Mouse (Mus musculus) liver, embryonic 12.5 days (tissue): Measurements from ENCODE around the gene Osbpl11. TPM values are rescaled to one million over a fixed set of nuclear protein-coding genes. Genes with fewer than 3 reads are reported as not detected.
"Not testable (repeated sequence)": the region's sequence is repeated elsewhere in the genome, so short reads cannot be mapped to it uniquely, and the experiment has no call there.

ENCODE experiments used
- ATAC-seq: fragments of 200-750 bp; cut with Nextera tagmentation; 2 replicates; pipeline ENCODE4 v1.8.0; 2017; ENCODE audit warnings: moderate number of reproducible peaks, mild to moderate bottlenecking, moderate library complexity
- H3K27ac ChIP-seq: fragments of 300-500 bp; sonication (generic); 2 replicates; pipeline ENCODE4 v1.5.1; 2016; ENCODE audit warnings: mild to moderate bottlenecking
- H3K27me3 ChIP-seq: fragments of 300-500 bp; sonication (generic); replicated peaks from 2 replicates; pipeline ENCODE4 v1.6.1; 2016; ENCODE audit warnings: mild to moderate bottlenecking, moderate library complexity
- H3K36me3 ChIP-seq: fragments of 300-500 bp; sonication (generic); 2 replicates; pipeline ENCODE4 v1.6.1; 2016; ENCODE audit warnings: mild to moderate bottlenecking, moderate library complexity
- H3K4me1 ChIP-seq: fragments of 300-500 bp; sonication (generic); 2 replicates; pipeline ENCODE4 v1.6.1; 2016
- H3K4me2 ChIP-seq: fragments of 300-500 bp; sonication (generic); 2 replicates; pipeline ENCODE4 v1.6.1; 2016; ENCODE audit warnings: mild to moderate bottlenecking, moderate library complexity
- H3K4me3 ChIP-seq: fragments of 300-500 bp; sonication (generic); 2 replicates; pipeline ENCODE4 v1.5.1; 2016; ENCODE audit warnings: mild to moderate bottlenecking, moderate library complexity
- H3K9ac ChIP-seq: fragments of 300-500 bp; sonication (generic); 2 replicates; pipeline ENCODE4 v1.6.1; 2016; ENCODE audit warnings: mild to moderate bottlenecking, moderate library complexity
- H3K9me3 ChIP-seq: fragments of 300-500 bp; sonication (generic); replicated peaks from 2 replicates; pipeline ENCODE4 v1.6.1; 2016; ENCODE audit warnings: mild to moderate bottlenecking, moderate library complexity
- WGBS: fragments of 180-500 bp; shearing (Covaris S2); methylation state at CpG from one replicate; pipeline ENCODE4 v1.1.7; 2016; ENCODE audit not compliant: insufficient replicate concordance; 5-methylcytosine and 5-hydroxymethylcytosine counted together
- polyA plus RNA-seq: library from polyadenylated mRNA; unstranded; fragments of >200 nt; fragmentation: Nextera tagmentation; extraction: Ambion mirVana; gene quantifications from 2 replicates; pipeline ENCODE4 v1.2.1, GENCODE M21; 2016

Osbpl11 gene
- polyA plus RNA-seq, 1 experiment from 2014 or later, result 11.2 TPM

DNA sequence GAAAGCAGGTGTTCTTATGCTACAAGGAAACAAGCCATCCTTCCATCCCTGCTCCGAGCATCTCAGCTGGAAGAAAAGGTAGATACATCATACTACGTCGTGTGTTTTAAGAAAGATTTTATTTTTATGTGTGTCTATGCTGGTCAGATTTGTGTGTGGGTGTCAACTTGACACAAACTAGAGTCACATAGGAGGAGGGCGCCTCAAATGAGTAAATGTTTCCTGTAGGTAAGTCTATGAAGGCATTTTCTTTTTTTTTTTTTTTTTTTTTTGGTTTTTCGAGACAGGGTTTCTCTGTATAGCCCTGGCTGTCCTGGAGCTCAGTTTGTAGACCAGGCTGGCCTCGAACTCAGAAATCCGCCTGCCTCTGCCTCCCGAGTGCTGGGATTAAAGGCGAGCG is 5.6 kb upstream of the Osbpl11 start:
- H3K27ac ChIP-seq, H3K4me3 ChIP-seq, H3K4me2 ChIP-seq, H3K27me3 ChIP-seq, H3K9me3 ChIP-seq, H3K36me3 ChIP-seq, ATAC-seq, H3K9ac ChIP-seq, H3K4me1 ChIP-seq: not testable (repeated sequence)
- 83% methylated on average over 9 of the region's 10 CpGs for WGBS

DNA sequence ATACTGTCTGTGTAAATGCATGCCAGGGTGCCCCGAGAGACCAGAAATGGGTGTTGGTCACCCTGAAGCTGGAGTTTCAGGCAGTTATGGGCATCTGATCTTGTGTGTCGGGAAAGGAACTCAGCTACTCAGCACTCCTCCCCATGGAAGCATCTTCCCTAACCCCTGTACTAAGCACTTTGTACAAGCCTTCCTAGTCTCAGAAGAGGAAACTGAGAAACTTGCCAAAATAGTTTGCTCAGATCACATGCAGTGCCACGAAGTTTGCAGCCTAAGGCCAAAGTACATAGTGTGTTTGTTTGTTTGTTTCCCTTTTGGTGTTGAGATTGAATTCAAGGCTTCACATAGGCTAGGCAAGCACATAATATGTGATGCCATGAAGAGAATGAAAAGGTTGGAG is 5.0 kb upstream of the Osbpl11 start:
- no peaks in the 10 kb centered on the region for H3K27me3 ChIP-seq
- H3K27ac ChIP-seq, result no peak overlapping the region
- no peak for ATAC-seq
- H3K4me3 ChIP-seq, result no peak overlapping the region
- no peak overlapping the region for H3K9ac ChIP-seq
- 57% methylated on average over 3 of the region's 3 CpGs for WGBS
- H3K4me2 ChIP-seq, result no peak overlapping the region
- no peaks in the 10 kb centered on the region for H3K36me3 ChIP-seq
- H3K9me3 ChIP-seq, result no peaks in the 10 kb centered on the region
- H3K4me1 ChIP-seq, result 0 out of 2 replicates have a peak, but pooled peaks cover 6% of the 10 kb centered on the region

DNA sequence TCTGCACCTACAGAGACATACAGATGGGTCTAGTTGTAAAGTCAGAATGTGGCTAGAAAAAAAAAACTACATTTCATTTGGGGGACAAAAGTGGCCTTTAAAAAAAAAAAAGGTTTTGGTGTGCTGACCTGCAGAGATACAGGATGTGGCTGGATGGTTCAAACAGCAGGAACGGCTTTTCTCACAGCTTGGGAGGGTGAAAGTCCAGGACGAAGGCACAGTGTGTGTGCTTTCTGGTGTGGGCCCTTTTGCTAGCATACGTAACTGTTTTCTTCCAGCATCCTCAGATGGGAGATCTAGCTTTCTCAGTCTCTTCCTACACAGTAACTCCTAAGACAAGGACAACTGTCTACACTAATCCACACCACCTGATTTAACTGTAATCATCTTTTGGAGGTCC is 4.1 kb upstream of the Osbpl11 start:
- ATAC-seq, result no peak
- H3K27me3 ChIP-seq, result no peaks in the 10 kb centered on the region
- peaks cover 8% of the 10 kb centered on the region for H3K4me1 ChIP-seq
- 64% methylated on average over 3 of the region's 3 CpGs for WGBS
- H3K9ac ChIP-seq, result no peak overlapping the region
- H3K4me3 ChIP-seq, result no peak overlapping the region
- no peaks in the 10 kb centered on the region for H3K9me3 ChIP-seq
- no peak overlapping the region for H3K4me2 ChIP-seq
- H3K36me3 ChIP-seq, result no peaks in the 10 kb centered on the region
- no peak overlapping the region for H3K27ac ChIP-seq

DNA sequence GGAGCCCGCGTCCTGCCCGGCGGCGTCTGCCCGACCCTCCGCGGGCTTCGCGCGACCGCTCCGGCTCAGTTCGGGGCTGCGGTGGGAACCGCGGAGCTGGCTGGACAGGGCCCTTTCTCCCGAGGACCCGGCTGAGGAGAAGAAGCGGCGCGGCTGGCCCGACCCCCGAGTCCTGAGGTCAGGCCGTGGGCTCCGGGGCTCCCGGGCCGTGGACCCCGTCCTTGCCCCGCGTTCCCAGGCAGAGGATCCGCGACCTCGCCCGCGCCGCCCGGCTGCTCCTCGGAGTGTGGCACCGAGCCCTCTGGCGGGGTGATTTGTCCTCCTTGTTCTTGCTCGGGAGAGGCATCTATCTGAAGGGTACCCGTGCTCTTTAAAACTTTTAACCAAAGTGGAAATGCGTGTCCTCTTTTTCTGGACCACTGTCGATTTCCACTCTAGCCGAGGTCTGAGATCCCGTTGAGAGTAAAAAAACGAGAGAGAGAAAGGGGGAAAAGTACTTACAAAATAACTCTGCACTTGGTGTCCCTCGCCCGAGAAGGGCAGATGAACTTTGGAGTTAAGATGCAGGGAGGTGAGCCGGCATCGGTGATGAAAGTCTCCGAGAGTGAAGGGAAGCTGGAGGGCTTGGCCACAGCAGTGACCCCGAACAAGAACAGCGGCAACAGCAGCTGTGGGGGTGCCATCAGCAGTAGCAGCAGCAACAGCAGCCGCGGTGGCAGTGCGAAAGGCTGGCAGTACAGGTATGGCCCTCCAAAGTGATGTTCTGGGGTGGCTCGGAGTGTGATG is 583 bp downstream of the Osbpl11 start:
- under 1% methylated on average over 58 of the region's 59 CpGs for WGBS
- no peaks in the 10 kb centered on the region for H3K27me3 ChIP-seq
- H3K4me2 ChIP-seq, result peak overlapping the region; percentile 90
- peak overlapping the region; percentile 97 for H3K4me3 ChIP-seq
- H3K27ac ChIP-seq, result peak overlapping the region; percentile 90
- peaks cover 29% of the 10 kb centered on the region for H3K4me1 ChIP-seq
- peak; percentile 71 for ATAC-seq
- no peaks in the 10 kb centered on the region for H3K36me3 ChIP-seq
- no peaks in the 10 kb centered on the region for H3K9me3 ChIP-seq
- peak overlapping the region; percentile 99 for H3K9ac ChIP-seq

DNA sequence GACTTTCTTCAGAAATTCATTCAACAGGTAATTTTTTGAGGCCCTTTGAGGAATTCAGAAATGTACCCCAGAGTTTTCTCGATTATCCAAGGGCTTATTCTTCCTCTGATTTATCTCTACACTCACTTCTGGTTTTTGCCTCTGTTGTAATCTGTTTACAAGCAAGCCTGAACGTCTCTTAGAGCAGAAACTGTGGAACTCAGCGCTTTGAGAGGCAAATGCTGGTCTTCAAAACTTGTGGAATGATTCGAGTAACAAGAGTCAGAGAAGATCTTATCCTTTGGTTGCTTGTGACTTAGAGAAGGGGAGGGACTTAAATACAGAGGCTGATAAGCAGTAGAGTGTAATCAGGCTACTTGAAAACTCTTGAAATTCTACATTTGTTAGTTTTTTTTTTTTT is 1.3 kb downstream of the Osbpl11 start:
- Histone ChIP-seq H3K27ac (peak overlapping the region; percentile 90), H3K9ac (peak overlapping the region; percentile 99), H3K4me2 (peak overlapping the region; percentile 90), H3K4me1 (peaks cover 29% of the 10 kb centered on the region), H3K4me3 (peak overlapping the region; percentile 97), H3K27me3 (no peaks in the 10 kb centered on the region), H3K9me3 (no peaks in the 10 kb centered on the region), H3K36me3 (no peaks in the 10 kb centered on the region)
- WGBS, result 7% methylated on average over 4 of the region's 4 CpGs
- ATAC-seq, result no peak

DNA sequence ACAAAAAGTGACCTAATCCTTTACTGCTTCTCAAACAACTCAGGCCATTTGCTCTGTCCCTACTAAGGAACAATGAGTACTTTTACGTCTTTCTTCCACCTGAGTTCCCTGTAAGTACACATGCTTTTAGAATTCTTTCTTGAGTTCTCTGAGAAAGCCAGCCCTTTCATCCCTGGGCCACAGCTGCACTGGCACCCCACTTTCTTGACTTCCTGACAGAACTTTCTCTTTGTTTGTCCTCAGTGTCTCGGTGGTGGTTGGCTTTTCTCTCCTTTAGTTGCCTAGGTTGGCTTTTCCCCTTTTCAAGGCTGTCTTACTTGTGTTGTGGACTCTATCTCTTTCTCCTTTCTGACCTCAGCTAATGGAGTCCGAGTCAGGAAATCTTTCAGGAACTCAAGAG is 3.2 kb downstream of the Osbpl11 start:
- Histone ChIP-seq H3K9ac (no peak overlapping the region), H3K4me2 (no peak overlapping the region), H3K27me3 (no peaks in the 10 kb centered on the region), H3K36me3 (no peaks in the 10 kb centered on the region), H3K4me3 (no peak overlapping the region), H3K9me3 (no peaks in the 10 kb centered on the region), H3K4me1 (peaks cover 36% of the 10 kb centered on the region), H3K27ac (no peak overlapping the region)
- no peak for ATAC-seq
- WGBS, result 56% methylated on average over 3 of the region's 3 CpGs

DNA sequence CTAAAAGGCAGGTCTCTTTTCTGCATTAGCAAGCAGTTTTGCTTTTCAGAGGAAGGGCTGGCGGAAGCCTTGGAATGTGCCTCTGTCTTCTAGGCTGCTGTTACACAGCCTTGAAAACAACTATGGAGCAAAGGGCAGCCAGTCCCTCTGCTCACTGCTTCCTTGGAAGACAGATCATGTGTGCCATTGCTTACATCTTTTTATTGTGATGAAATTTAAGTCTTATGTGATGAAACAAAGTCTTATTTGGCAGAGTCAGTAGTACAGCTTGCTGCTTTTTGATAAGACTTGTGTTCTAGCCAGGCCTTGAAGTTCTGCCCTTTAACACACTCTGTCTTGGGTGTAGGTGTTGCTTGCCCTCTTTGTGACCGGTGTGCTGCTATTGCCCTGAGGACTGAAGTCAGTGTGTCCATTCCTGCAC is 6.8 kb downstream of the Osbpl11 start:
- Histone ChIP-seq H3K4me3 (no peak overlapping the region), H3K9ac (no peak overlapping the region), H3K27me3 (no peaks in the 10 kb centered on the region), H3K9me3 (no peaks in the 10 kb centered on the region), H3K27ac (no peak overlapping the region), H3K4me2 (no peak overlapping the region), H3K4me1 (peaks cover 24% of the 10 kb centered on the region), H3K36me3 (peaks cover 4% of the 10 kb centered on the region)
- WGBS, result 84% methylated on average over 2 of the region's 2 CpGs
- no peak for ATAC-seq

DNA sequence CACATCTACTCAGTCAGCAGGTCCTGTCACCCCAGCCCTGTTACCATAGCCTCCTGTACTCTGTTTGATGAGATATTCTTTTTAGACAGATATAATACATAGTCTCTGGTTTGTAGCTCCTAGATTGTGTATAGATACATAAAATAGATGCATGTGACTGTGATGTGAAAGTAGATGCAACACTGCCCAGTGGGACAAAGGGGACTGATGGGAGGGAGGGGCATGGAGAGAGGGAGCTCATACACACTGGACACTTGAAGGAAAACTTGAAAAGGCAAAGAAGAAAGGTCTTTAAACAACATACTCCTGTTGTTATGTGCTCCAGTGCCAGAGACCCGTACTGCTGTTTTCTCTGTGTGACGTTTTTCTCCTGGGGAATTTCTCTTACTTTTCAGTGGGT is 7.4 kb downstream of the Osbpl11 start:
- no peak overlapping the region for H3K4me2 ChIP-seq
- H3K9ac ChIP-seq, result no peak overlapping the region
- H3K27ac ChIP-seq, result no peak overlapping the region
- H3K27me3 ChIP-seq, result no peaks in the 10 kb centered on the region
- WGBS, result 83% methylated on average over 2 of the region's 2 CpGs
- no peak overlapping the region for H3K4me3 ChIP-seq
- ATAC-seq, result no peak
- H3K4me1 ChIP-seq, result peaks cover 18% of the 10 kb centered on the region
- H3K9me3 ChIP-seq, result no peaks in the 10 kb centered on the region
- peaks cover 7% of the 10 kb centered on the region for H3K36me3 ChIP-seq

DNA sequence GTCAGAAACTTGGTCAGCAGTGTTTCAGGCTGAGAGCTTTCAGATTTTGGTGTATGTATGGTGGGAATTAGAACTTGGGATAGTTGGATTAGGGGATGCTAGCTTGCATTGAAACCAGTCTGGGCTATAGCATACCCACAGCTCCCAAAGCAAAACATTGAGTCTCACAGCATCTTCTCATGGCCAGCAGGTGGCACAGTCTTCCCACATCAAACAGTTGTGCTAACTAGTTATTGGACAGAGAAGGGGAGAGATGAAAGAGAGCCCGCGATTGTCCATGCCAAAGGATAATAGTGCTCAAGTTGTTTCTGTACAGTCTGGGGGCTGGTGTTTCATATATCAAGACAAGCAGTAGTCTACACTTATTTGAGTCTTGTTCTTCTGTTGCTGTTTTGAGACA is 8.8 kb downstream of the Osbpl11 start:
- no peak for ATAC-seq
- Histone ChIP-seq H3K9me3 (no peaks in the 10 kb centered on the region), H3K4me3 (no peak overlapping the region), H3K4me1 (0 out of 2 replicates have a peak, but pooled peaks cover 9% of the 10 kb centered on the region), H3K9ac (no peak overlapping the region), H3K27ac (no peak overlapping the region), H3K27me3 (no peaks in the 10 kb centered on the region), H3K4me2 (no peak overlapping the region), H3K36me3 (peaks cover 10% of the 10 kb centered on the region)
- WGBS, result 29% methylated on average over 2 of the region's 2 CpGs

GRCm38 (mm10) chr16:33195686-33196313 is 10.9 kb downstream of the Osbpl11 start:
- no peak overlapping the region for H3K4me2 ChIP-seq
- H3K27me3 ChIP-seq, result no peaks in the 10 kb centered on the region
- H3K4me1 ChIP-seq, result peaks cover 15% of the 10 kb centered on the region; the same call in 1 of the 2 replicates
- no peak for ATAC-seq
- H3K9me3 ChIP-seq, result no peaks in the 10 kb centered on the region
- H3K4me3 ChIP-seq, result no peak overlapping the region
- WGBS, result 54% methylated on average over 4 of the region's 5 CpGs
- H3K27ac ChIP-seq, result no peak overlapping the region
- H3K9ac ChIP-seq, result no peak overlapping the region
- H3K36me3 ChIP-seq, result peaks cover 20% of the 10 kb centered on the region

GRCm38 (mm10) chr16:33196578-33196977 is 11.7 kb downstream of the Osbpl11 start:
- Histone ChIP-seq H3K9me3 (no peaks in the 10 kb centered on the region), H3K9ac (no peak overlapping the region), H3K27me3 (no peaks in the 10 kb centered on the region), H3K27ac (no peak overlapping the region), H3K4me3 (no peak overlapping the region), H3K4me2 (no peak overlapping the region), H3K4me1 (peaks cover 17% of the 10 kb centered on the region; the same call in 1 of the 2 replicates), H3K36me3 (peaks cover 26% of the 10 kb centered on the region)
- 80% methylated on average over 6 of the region's 6 CpGs for WGBS
- ATAC-seq, result no peak

DNA sequence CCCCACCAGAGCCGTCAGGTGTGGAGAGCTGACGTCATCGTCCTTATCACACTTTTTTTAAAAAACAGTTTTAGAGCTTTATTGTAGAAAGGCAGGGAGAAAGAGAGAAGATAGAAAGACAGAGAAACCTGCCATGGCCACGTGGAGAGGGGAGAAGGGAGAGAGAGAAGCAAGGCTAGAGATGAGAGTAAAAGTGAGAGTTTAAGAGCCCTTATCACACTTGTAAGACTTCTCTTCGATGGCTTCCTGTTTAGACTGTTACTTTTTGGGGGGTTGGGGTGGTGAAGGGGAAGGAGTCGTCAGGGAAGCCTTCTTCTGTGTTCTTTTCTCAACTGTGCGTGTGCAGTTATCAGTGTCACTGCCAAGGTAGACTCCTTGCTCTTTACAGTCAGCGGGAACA is 15.7 kb downstream of the Osbpl11 start:
- Histone ChIP-seq H3K4me2 (no peak overlapping the region), H3K4me3 (no peak overlapping the region), H3K27me3 (no peaks in the 10 kb centered on the region), H3K9me3 (no peaks in the 10 kb centered on the region), H3K36me3 (peaks cover 33% of the 10 kb centered on the region), H3K9ac (no peak overlapping the region), H3K4me1 (peaks cover 15% of the 10 kb centered on the region), H3K27ac (no peak overlapping the region)
- no peak for ATAC-seq
- 34% methylated on average over 8 of the region's 8 CpGs for WGBS
